Mouse (Mus musculus): ENCODE results near the gene Gm28035.

The Gm28035 gene

DNA sequence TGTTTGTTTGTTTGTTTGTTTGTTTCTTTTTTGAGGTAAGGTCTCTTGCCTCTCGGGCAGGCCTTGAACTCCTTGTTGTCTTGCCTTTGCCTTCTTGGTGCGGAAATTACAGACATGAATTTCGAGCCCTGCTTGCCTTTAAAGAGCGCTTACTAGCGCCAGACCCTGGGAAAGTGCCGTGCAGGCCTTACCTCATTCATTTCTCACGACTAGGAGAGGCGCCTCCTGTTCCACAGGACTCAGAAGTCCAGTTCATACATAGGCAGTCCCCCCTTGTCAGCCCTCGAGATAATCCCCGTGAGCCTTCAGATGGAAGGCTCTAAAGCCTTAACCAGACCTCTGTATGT lies 46.6 kb downstream of the Gm28035 start:
- DNase-seq (ENCODE audit: inconsistent age in 2 of 2, low spot score in 1 of 2), result peak in 1 of 2 experiments; percentile 66

DNA sequence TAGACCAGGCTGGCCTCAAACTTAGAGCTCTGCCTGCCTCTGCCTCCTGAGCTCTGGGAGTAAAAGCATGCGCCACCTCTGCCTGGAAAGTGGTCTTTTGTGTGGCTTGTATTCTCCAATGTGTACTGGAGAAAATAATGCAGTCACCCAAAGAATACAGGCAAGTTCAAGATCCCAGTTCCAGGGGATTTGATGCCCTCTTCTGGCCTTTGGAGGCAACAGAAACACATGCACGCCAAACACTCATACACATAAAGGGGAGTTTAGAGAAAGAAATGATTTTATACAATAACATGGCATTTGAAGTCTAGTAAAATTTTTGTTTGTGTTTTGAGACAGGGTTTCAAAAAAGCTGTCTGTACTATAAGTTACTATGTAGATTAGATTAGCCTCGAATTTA lies 59.2 kb downstream of the Gm28035 start:
- peak in 1 of 2 experiments; percentile 53 for DNase-seq (ENCODE audit: inconsistent age in 2 of 2, low spot score in 1 of 2)

DNA sequence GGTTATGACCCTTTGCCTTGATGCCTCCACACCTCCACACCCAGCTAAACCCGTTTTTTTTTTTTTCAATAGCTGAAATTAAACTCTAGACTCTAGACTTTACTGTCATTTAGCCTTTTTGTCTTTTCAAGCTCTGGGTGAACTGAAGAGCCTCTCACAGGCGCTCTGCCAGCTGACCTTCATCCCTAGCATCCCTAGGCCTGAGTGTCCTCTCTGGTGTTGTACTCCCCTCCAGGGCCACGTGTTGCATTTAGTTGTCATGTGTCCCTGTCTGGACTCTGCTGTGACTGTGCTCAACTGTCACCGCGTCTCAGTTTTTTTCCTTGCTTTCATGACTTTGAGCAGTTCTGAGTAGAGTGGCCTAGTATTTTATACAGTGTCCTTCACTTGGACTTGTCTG lies 59.6 kb downstream of the Gm28035 start:
- peak in 1 of 2 experiments; percentile 41 for DNase-seq (ENCODE audit: inconsistent age in 2 of 2, low spot score in 1 of 2)

DNA sequence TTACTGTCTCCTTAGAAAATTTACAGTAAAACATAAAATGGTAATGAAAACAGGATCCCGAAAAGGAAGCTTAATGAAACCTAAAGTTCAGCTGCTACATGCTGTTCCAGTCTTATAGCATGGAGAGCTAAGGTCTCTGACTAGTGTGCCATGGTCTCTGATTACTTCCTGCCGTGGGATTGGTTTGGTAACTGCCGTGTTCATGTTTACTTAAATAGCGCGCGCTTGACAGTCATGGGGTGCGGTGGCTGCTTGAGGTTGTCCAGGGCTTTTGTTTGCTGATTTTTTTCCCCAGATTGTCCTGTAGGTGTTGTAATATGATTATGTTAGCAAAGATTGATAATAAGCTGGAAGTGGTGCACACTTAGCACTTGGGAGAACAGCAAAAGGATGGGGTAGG lies 65.7 kb downstream of the Gm28035 start:
- DNase-seq (ENCODE audit: inconsistent age in 2 of 2, low spot score in 1 of 2), result no peak

DNA sequence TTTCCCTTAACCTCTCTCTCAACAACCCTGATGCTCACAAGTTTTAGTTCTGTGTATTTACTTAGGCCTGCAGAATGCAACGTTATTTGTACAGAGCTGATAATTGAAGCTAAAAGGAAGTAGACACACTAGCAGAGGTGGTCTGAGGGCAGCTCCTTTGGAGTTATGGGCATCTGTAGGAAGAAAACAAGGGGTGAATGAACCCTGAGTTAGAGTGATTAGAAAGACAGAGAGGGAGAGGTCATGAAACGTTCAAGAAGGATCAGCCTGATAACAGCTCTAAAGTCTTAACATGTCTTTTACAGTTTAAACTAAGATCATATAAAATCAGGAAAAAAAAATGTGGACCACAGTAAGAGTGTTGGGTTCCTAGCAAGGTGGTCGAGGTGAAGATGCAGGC lies 69.0 kb downstream of the Gm28035 start:
- DNase-seq (ENCODE audit: inconsistent age in 2 of 2, low spot score in 1 of 2), result no peak

DNA sequence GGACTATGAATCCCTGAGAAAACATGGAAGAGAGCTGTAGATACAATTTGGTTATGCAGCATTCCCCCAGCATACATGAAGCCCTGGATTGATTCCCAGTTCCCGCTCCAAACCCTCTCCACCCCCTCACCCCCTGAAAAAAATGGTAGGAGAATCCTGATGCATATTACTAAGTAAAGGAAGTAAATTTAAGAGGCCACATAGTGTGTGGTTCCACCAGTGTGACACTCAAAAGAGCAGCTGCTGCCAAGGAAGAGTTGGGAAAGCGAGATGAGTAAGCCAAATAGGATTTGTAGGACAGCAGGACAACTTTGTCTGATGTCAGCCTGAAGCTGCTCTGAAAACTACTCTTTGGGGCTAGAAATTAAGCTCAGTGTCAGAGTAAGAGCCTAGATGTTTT lies 71.1 kb downstream of the Gm28035 start:
- peak; percentile 32 to 77 for DNase-seq (ENCODE audit: inconsistent age in 2 of 2, low spot score in 1 of 2)

DNA sequence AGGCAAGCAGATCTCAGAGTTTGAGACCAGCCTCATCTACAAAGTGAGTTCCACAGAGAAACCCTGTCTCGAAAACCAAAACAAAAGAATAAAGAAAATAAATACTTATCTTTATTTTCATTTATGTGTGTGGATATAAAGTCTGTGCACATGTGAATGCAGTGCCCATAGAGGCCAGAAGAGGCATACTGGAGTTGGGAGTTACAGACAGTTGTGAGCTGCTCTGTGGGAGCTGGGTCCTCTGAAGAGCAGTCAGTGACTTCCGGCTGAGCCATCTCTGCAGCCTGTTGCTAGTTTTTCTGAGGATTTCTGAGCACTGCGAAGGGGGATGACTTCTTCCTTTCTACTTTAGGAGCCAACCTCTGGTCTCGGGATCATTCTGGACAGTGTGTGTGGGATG lies 75.8 kb downstream of the Gm28035 start:
- no peak for DNase-seq (ENCODE audit: inconsistent age in 2 of 2, low spot score in 1 of 2)

DNA sequence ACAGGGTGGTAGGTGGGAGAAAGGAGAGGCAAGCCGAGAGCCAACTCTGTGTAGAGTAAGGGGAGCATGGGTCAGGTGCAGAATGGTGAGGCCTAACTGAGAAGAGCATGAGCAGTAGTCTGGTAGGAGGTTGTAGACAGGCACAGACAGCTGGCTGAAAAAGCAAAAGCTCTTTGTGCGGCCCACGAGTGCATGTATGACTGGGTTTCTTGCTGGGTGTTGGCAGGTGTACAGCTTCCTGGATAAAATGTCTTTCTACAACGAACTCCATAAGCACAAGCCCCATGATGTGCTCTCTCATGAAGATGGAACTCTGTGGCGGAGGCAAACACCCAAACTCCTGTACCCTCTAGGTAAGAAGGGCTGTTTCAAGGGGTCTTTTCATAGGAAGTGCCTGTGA lies 76.6 kb downstream of the Gm28035 start:
- no peak for DNase-seq (ENCODE audit: inconsistent age in 2 of 2, low spot score in 1 of 2)

DNA sequence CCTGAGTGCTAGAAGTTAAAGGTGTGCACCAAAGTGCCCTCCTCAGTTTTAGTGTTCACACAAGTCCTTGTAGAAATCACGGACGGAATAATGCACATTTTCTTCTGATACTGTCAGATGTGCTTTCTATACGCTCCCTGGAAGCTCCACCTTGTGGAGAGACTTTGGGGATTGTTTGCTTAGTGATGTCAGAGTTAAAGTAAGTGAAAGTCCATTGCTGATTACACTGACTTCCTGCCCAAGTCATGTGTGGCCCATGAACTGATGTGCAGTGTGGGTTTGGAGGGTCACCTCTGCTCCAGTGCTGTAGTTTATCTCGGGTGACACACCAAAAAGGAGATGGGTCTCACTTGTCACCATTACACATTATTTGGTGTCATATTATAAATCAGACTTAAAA lies 78.9 kb downstream of the Gm28035 start:
- DNase-seq (ENCODE audit: inconsistent age in 2 of 2, low spot score in 1 of 2), result no peak

DNA sequence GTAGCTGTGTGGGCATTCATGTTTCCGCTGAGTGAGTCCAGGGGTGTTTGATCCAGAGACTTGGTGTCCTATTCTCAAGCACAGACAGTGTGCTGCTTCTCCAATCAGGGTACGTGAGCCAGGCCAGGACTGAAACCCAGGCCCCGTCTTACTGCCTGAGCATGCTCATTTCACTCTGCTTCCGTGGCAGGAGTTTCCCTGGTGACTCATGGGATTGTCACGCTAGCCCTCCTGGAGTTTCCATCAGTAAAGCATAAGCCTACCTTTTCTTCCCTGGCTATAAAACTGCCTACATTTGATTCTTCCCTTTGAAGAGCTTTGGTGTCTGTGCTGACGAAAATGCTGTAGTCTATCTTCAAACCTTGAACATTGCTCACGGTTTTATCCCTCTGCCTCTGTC lies 82.7 kb downstream of the Gm28035 start:
- DNase-seq (ENCODE audit: inconsistent age in 2 of 2, low spot score in 1 of 2), result peak; percentile 31 to 68

DNA sequence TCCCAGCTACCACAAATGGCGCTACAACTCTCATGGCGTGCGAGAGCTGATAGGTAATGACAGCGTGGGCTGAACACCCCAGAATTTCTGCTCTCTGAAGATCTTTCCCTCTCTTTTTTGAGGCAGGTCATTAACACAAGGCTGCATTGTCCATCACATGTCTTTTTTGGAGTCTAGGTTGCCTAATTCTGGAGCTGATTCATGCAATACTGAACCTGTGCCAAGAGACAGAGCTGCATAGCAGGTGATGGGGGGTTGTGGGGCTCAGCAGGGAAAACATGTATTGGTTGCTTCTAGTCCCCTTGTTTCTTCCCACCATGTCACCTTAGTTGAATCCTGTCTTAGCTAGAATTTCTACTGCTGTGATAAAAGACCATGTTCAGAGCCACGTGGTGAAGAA lies 84.9 kb downstream of the Gm28035 start:
- DNase-seq (ENCODE audit: inconsistent age in 2 of 2, low spot score in 1 of 2), result peak in 1 of 2 experiments; percentile 81

DNA sequence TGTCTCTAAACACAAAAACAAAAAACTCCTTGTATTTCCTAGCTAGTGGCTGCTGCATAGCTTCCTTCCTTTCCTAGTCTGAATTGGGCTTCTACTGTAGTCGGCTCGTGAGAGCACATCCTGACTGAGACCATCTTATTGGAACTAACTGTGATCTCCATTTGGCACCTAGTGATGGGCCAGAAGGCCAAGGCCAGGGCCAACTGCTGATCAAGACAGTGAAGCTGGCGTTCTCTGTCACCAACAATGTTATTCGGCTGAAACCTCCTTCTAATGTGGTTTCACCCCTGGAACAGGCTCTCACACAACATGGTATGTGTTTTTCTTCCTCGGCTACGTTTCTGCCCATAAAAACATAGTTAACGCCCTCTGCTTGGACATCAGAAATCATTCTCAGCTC lies 86.9 kb downstream of the Gm28035 start:
- peak; percentile 23 to 75 for DNase-seq (ENCODE audit: inconsistent age in 2 of 2, low spot score in 1 of 2)

DNA sequence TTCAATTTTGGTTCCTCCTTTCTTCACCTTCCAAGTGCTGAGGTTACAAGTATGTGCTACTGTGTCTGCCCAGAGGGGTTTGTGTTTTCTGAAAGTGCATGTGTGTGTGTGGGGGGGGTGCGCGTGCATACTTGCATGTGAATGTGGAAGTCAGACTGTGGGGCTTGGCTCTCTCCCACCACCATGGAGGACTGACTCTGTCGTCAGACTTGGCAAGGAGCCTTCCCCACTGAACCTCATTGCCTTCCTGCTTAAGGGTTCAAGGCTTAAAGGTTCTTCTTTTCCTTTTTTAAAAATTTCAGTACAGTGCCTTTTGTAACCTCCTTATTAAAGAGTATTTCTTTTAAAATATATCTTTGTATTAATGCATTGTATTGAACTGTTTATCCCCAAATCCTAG lies 88.4 kb downstream of the Gm28035 start:
- DNase-seq (ENCODE audit: inconsistent age in 2 of 2, low spot score in 1 of 2), result peak in 1 of 2 experiments; percentile 62

All from adrenal gland, adult (tissue).